Mouse (Mus musculus): ENCODE measurements around the gene Echs1.

Echs1 gene

DNA sequence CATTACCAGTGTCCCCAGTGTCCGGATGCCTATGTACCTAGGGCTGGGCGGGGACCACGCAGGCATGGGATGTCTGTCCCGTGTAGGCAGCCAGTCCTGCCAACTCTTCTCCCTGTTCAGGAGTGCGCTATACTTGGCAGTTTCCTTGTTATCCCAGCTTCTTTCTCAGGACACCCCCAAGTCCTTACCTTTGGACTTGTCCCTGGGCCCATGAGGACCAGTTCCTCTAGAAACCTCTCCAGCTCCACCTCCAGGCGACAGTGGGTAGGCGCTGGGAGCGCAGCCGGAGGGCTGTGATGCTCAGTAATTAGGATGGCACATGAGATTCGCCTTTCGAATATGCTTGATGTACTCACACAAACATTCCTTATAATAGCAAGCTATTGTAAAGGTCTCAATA lies 54.0 kb downstream of the Echs1 start:
- Histone ChIP-seq H3K4me3 (replicated peaks; ENCODE audit: low read length) (peak overlapping the region; percentile 85; the same call in 1 of the 2 replicates), H3K27me3 (ENCODE audit: insufficient read depth, low read length) (peaks cover 86% of the 10 kb centered on the region), H3K9me3 (ENCODE audit: low read length) (no peaks in the 10 kb centered on the region), H3K36me3 (ENCODE audit: insufficient read depth, low read length) (no peaks in the 10 kb centered on the region), H3K4me1 (replicated peaks; ENCODE audit: low read depth, low read length) (peaks cover 54% of the 10 kb centered on the region)
- no peak for TF ChIP-seq NANOG (IDR thresholded peaks at IDR 0.05; ENCODE audit: borderline replicate concordance, low read length)
- TF ChIP-seq CTCF (conservative IDR thresholded peaks at IDR 0.05; ENCODE audit: low read length), result peak; percentile 30

DNA sequence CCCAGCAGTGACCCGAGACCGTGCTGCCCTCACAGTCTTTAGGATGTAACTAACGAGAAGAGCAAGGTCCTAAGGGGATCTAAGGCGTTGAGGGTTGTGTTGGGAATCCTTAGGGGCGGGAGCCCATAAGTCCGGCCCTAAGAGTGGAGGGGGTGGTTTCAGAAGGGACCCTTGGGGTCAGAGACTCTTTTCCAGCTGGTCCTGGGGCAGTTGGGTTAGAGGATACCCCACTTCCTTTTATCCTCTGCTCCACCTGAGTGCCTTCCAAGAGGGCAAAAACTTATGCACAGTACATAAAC lies 54.5 kb downstream of the Echs1 start:
- Histone ChIP-seq H3K4me1 (replicated peaks; ENCODE audit: low read depth, low read length) (peaks cover 59% of the 10 kb centered on the region), H3K9me3 (ENCODE audit: low read length) (no peaks in the 10 kb centered on the region), H3K27me3 (ENCODE audit: insufficient read depth, low read length) (peaks cover 92% of the 10 kb centered on the region), H3K4me3 (replicated peaks; ENCODE audit: low read length) (peak overlapping the region; percentile 85), H3K36me3 (ENCODE audit: insufficient read depth, low read length) (no peaks in the 10 kb centered on the region)
- no peak for TF ChIP-seq NANOG (IDR thresholded peaks at IDR 0.05; ENCODE audit: borderline replicate concordance, low read length)
- TF ChIP-seq CTCF (conservative IDR thresholded peaks at IDR 0.05; ENCODE audit: low read length), result no peak
- TF ChIP-seq POU5F1 (IDR thresholded peaks at IDR 0.05; ENCODE audit: borderline replicate concordance, low read length), result no peak

DNA sequence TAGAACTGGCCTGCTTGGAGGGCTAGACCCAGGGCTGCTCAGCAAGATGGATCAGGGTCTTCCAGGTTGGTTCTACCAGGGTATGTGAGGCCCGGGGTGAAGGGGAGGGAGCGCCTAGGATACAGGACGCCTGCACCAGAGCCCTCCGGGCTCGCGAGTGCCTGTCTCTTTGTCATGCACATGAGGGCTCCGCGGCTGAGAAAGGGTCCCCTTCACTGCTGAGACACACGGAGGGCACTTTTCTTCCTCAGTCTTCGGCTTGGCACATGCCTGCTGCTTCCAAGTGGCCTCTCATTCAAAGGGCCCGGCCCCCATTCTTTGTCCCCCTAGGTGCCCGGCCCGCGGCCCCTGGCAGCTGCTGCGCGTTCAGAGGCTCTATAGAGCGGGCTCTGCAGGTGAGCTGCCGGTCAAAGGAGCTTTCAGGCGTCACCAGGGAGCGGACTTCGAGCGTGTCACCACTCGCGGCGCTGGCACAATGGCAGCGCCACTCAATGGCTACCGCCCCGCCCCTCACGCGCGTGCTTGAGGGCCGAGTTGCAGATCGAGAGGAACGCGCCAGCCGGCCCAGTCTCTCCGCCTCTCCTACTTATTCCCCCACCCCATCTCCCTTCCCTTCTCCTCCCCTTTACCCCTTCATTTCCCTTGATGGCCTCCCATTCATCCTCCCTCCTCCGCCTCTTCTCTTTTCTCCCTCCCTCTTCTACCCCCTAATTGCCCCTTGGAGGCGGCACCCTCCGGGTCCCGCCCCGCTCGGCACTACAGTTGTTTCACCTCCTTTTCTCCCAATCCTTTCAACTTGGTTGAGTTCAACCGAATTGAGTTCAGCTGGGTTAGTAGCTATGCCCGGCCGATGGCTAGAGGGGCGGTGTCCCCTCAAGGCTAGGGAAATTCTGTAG lies 55.1 kb downstream of the Echs1 start:
- peaks cover 65% of the 10 kb centered on the region for H3K4me1 ChIP-seq (replicated peaks; ENCODE audit: low read depth, low read length)
- TF ChIP-seq NANOG (IDR thresholded peaks at IDR 0.05; ENCODE audit: borderline replicate concordance, low read length) (no peak), POU5F1 (IDR thresholded peaks at IDR 0.05; ENCODE audit: borderline replicate concordance, low read length) (peak; percentile 99)
- no peaks in the 10 kb centered on the region for H3K9me3 ChIP-seq (ENCODE audit: low read length)
- H3K4me3 ChIP-seq (replicated peaks; ENCODE audit: low read length), result peak overlapping the region; percentile 85
- no peaks in the 10 kb centered on the region for H3K36me3 ChIP-seq (ENCODE audit: insufficient read depth, low read length)
- H3K27me3 ChIP-seq (ENCODE audit: insufficient read depth, low read length), result peaks cover 95% of the 10 kb centered on the region

DNA sequence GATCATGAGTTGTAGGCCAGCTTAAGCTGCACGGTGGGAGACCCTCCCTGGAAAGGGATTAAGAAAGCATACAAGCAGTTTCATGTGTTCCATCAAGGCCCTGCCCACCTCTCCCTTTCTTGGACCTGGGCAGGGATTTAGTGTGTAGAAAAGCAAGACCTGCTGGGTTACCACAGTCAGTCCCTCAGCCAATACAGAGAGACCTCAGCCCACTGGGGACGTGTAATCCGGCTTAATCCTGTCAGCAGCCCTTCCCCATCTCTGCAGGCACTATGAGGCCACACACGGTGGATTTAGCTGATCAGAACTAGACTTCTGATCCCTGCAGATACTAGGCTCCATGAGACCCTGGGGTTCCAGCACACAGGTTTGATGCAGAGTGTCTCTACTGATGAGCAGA lies 56.7 kb downstream of the Echs1 start:
- Histone ChIP-seq H3K27me3 (ENCODE audit: insufficient read depth, low read length) (peaks cover 95% of the 10 kb centered on the region), H3K36me3 (ENCODE audit: insufficient read depth, low read length) (no peaks in the 10 kb centered on the region), H3K4me3 (replicated peaks; ENCODE audit: low read length) (no peak overlapping the region), H3K4me1 (replicated peaks; ENCODE audit: low read depth, low read length) (peaks cover 68% of the 10 kb centered on the region), H3K9me3 (ENCODE audit: low read length) (0 out of 2 replicates have a peak, but pooled peaks cover 5% of the 10 kb centered on the region)
- TF ChIP-seq CTCF (conservative IDR thresholded peaks at IDR 0.05; ENCODE audit: low read length) (no peak), POU5F1 (IDR thresholded peaks at IDR 0.05; ENCODE audit: borderline replicate concordance, low read length) (no peak), NANOG (IDR thresholded peaks at IDR 0.05; ENCODE audit: borderline replicate concordance, low read length) (no peak)

DNA sequence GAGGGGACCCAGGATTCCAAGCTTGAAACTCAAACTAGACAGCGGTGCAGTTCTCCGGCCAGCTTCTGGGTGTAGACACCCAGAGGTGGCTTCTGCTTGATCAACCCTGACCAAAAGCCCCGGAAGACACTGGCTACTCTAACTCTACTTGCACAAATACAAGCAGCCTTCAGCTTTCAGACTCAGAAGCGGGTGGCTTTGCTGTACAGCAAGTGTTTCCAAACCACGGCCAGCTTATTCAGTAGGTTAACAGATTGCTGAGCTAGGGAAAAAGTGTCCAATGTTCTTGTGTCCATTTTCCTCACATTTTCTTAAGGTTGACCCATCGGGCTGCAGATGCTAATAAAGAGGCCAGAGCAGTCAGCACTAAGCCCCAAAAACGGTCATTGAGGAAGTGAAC lies 57.7 kb downstream of the Echs1 start:
- Histone ChIP-seq H3K4me1 (replicated peaks; ENCODE audit: low read depth, low read length) (peaks cover 68% of the 10 kb centered on the region), H3K9me3 (ENCODE audit: low read length) (0 out of 2 replicates have a peak, but pooled peaks cover 5% of the 10 kb centered on the region), H3K4me3 (replicated peaks; ENCODE audit: low read length) (peak overlapping the region; percentile 73), H3K27me3 (ENCODE audit: insufficient read depth, low read length) (peaks cover 93% of the 10 kb centered on the region), H3K36me3 (ENCODE audit: insufficient read depth, low read length) (no peaks in the 10 kb centered on the region)
- TF ChIP-seq NANOG (IDR thresholded peaks at IDR 0.05; ENCODE audit: borderline replicate concordance, low read length) (no peak), POU5F1 (IDR thresholded peaks at IDR 0.05; ENCODE audit: borderline replicate concordance, low read length) (no peak), CTCF (conservative IDR thresholded peaks at IDR 0.05; ENCODE audit: low read length) (no peak)

DNA sequence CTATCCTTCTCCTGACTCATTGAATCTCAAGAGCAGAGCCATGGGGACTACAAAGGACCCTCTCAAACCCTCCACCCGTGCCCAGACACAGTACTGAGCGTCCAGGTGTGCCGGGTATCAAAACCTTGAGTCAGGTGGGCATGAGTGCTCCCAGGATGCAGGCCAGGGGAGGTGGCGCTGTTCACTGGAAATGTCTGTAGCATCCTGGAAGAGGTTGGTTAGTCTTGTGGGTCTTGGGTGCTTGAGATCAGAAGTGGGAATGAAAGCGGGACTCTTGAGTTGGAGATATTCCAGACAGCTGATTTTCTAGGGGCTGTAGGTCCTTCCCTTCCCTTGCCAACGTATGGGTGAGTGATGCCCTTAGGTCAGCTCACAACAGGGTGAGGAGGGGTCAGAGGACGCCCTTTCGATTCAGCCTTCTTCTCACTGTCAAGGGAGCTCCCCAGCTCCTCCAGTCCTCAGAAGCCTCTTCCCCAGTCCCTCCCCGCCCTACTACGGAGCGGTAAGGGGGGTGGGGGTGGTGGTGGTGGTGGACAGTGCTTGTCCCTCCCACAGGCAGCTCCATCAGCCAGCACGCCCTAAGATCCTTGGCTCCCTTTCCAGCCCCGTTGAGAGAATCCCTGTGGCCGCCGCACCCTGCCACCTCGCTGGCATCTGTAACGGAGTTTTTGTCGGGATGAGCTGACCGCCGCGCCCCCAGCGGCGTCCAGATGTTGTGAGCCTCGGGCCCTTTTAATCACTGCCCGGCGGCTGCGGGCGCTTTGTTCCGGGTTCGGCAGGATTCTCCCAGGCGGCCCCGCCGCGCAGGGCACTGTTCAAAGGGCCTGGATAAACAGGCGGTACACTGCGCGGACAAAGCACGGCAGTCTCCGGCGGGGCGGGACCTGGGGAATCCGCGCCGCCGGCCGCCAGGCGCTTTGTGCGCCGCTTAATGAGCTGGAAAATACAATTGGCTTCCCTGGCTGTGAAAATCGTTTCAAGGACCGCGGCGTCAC lies 58.6 kb downstream of the Echs1 start:
- TF ChIP-seq NANOG (IDR thresholded peaks at IDR 0.05; ENCODE audit: borderline replicate concordance, low read length) (no peak), POU5F1 (IDR thresholded peaks at IDR 0.05; ENCODE audit: borderline replicate concordance, low read length) (no peak), CTCF (conservative IDR thresholded peaks at IDR 0.05; ENCODE audit: low read length) (no peak)

More for the DNA sequence above, 58.6 kb downstream of the Echs1 start:
- Histone ChIP-seq H3K27me3 (ENCODE audit: insufficient read depth, low read length) (peaks cover 96% of the 10 kb centered on the region), H3K4me1 (replicated peaks; ENCODE audit: low read depth, low read length) (peaks cover 65% of the 10 kb centered on the region), H3K9me3 (ENCODE audit: low read length) (0 out of 2 replicates have a peak, but pooled peaks cover 5% of the 10 kb centered on the region), H3K4me3 (replicated peaks; ENCODE audit: low read length) (peak overlapping the region; percentile 73), H3K36me3 (ENCODE audit: insufficient read depth, low read length) (no peaks in the 10 kb centered on the region)

All from E14TG2a.4 (cell line).